Mouse (Mus musculus) right cerebral cortex, postnatal 10 days (tissue): ENCODE results near the gene Dcaf4.

Source experiments
- DNase-seq, 2 experiments: peaks; one replicate each; pipeline ENCODE4 v3.0.0; 2021; ENCODE audit warnings: low spot score in 2 of 2

The Dcaf4 gene

DNA sequence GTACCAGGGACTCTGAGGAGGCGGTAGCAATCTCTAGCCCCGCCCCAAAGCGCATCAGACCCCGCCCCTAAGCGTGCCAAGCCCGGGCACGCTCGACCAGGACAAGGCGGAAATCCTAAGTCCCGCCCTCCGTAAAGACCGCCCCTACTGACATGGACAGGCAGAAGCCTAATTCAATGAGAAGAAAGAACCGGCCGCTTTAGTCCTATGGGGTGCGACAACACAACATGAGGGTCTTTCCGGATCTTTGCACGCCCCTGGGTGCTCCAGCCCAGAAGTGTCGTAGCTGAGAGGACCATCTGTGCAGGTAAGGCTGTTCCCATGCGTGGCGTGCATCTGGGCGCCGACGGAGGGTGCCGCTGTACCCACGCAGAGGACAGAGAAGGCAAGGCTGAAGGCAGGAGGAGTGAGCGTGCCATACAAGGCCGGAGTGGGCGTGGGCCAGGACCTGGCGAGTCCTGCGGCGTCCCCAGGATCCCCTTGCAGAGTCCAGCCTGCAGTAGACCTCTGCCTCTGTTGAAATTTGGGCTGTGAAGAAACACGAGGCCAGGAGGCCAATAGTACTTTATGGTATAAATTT lies at the start of gene Dcaf4:
Dcaf4 (plus strand) TSS at position 156 of the 580 bp plus-strand sequence.
- peak; percentile 97 to 98 for DNase-seq

DNA sequence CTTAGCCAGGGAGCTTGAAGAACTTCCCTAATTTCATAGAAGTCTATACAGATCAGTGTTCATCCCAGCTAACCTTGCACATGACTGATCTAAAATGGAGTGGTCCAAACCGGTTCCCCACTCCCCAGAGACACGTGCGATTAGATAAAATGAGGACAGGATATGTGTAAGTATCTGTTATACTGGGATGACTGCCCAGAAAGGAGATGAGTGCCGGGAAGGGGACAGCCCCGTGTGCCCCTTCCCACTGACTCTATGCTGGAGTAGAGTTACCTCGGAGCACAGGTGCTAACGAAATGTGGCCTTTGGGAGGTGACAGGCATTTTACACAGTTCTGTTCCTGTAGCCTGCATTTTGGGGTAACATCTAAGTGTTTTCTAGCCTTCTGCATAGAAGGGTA lies 48.5 kb upstream of the Dcaf4 start:
- no peak for DNase-seq

DNA sequence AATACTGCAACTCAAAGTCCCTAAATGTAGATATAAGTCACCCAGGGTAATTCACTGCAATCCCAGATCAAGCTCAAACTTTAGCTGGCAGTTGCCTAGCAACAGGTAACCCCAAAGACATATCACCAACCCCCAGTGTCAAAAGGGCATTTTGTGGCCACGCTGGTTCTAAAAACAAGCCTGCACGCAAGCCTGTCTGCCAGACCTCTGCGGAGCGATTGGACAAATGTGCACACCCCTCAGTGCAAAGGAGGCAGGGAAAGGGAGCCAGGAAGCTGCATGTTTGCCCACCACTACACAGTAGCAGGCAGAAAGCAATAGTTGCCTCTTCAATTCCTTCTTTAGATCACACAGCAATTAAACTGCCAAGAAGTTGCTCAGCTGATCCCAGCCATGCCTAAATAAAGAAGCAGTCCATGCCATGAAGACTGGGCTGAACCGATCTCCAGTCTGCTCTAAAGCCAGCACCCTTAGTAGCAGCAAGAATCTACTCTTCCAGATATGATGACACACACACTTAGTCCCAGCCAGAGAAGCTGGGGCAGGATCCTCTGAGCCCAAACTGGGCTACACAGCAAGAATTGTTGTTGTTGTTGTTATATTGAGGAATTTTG lies 46.2 kb upstream of the Dcaf4 start:
- no peak for DNase-seq

DNA sequence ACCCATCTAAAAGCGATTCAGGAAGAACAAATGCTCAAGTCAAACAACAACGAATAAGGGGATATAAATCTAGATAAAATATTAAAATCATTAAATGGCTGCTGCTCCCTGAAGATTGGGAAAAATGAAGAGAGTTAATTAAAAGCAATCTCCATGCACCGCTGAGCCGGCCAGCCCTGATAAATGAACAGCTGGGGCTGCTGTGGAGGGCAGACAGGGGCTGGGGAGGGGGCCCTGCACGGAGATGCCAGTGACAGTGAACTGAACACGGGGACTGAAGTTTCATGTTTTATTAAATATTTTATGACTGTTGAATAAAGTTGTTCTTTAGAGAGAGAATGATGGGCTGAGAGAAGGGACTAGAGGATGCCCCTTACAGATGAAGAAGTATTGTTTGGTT lies 44.8 kb upstream of the Dcaf4 start:
- no peak for DNase-seq

DNA sequence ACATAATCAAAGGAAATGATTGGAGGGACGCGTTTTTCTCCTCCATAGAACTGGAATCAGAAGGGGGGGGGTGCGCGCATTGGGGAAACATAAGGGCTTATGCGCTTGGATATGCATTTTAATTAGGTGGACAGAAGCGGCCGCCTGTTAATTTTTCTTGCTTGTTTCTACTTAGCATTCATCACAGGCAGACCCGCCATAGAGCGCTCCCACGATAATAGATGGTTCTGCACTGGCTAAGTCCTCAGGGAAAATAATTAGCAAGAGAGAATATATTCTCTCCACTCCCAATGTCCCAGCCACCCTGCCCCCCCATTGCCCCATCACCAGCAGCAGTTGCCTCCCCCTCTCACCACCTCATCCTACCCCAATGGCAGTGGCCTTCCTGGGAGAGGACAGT lies 44.0 kb upstream of the Dcaf4 start:
- DNase-seq = no peak

DNA sequence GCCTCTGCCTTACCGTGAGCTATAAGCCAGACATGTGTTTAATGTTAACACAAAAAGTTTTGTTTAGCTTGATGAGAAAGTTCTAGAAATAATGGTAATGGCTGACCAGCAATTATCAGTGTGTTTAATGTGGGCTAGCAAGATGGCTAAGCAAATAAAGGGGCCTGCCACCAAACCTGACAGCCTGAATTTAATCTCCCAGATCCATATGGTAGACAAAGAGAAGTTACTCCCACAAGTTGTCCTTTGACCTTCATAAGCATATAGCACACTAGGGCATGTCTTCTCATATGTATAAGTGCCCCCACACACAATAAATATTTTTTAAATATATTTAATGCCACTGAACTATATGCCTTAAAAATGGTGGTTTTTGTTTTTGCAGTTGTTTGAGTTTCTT lies 41.1 kb upstream of the Dcaf4 start:
- DNase-seq = no peak

DNA sequence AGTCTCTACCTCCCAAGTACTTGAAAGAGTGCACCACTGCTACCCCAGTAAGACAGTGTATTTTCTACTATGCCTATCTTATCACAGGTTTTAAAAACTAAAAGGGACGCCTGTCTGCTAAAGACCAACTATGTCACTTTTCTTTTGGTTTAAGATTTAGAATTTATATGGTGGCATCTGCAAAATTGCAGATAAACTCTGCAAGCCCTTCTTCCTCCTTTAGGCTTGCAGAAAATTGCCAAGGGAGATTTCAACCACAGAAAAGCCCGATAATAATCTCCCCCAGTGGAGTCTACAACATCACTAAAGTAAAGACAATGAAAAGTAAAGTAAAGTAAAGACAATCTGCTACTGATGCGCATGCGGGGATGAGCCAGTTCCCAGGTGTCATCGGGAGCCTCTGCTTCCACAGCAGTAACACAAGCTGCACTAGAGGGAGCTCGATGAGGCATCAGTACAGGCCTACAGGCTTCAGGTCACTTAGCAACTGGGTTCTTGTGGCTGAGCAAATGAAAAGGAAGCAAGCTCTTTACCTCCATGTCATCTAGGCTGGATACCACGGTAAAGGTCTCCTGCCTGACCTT lies 40.4 kb upstream of the Dcaf4 start:
- no peak for DNase-seq

DNA sequence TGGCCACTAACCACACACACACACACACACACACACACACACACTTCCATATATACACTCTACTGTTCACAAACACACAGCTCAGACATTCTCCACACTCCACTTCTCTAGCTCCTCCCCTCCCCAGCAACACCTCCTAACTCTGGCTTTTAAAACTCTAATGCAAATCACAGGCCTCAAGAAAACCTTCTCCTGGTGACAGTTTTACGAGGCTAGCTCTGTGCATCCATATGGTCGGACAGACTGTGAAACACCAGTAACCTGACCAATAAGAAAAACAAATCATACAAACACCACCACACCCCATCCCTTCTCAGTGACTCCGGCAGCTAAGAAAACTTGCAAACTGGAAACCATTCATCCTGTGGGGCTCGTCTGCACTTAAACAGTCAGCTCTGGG lies 38.8 kb upstream of the Dcaf4 start:
- DNase-seq = no peak

DNA sequence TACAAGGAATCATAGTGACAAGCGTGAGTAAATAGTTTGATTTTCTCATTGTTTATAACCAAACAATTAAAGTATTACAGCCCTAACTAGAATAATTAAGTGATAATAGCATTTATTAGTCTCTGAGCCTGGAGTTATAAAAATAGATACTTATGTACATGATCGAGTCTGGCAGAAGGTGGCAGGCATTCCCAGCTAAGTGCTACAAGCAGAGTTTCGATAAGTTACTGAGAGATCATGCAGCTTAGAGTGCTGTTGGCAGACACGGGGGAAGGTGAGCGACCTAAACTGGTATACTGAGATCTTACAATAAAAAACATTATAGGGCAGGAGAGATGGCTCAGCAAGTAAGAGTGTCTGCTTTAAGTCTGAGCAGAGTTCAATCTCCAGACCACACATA lies 36.6 kb upstream of the Dcaf4 start:
- no peak for DNase-seq

DNA sequence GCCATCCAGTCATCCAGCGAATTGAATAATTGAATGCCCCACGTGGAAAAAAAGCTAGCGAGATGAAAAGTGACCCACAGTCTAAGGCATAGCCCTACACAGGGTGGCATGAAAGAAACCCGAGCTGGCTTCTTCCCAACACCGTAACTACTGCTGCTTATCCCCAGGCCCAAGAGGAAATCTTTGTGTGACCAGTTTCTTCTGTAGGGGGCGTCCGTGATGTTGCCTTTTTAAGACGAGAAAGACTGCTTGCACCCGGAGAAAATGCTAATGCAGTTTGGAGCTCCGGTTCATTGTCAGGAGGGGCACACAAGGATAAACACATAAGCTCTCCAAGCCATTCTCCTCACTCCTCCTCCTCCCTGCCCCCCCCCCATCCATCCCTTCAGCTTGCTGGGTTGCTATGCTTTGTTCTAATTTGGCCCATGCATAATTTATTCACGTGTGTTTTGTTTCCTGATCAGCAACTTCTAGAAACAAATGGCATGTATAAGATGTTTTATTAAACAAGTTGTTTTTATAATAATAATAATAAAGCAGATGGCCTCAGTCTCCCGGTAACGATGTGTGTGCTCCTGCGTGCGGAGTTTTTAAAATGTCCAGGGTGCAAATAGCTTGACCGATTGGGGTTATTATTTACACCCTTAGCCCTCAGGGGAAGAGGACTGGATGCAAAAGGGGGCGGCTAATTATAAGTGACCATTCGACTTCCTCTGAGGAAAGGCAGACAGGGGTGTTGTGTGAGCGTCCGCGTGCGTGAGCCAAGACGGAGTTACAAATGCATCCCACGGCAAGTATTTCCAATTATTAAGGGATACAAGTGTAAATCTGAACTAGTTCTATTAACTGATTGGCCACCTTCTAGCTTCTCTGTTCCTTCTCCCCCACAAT lies 35.2 kb upstream of the Dcaf4 start:
- peak; percentile 51 to 53 for DNase-seq

DNA sequence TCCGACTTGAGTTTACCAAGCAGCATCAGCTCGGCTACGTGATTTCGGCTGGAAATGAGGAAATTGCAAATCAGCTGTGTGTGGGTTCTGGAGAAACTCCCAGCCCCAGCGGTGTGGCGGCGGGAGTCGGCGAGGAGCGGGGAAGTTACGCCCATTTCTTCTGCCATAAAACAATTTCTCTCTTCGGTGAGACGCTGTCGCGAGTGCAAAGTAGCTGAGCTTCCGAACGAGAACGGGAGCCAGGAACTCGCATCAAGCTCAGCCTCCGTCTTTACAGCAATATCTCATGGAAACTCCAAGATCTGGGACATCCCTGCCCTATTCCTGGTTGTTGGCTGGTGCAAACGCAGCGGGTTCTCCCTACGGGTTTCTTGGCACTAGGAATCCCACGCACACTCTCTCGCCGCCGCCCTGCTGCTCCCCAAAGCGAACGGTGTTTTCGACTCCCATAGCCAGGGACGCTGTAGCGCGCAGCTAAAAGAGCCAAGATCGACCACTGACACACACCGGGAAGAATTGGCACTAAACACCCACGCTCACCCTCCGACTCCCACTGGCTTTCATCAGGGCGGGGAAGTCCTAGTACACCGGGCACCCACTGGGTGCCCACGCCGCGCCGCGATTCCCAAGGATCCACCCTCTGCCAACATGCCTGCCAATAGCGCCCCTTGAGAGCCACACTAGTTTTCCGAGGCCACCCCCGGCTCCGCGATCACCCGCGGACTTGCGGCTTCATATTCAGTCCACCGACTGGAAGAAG lies 34.2 kb upstream of the Dcaf4 start:
- peak; percentile 69 for DNase-seq

DNA sequence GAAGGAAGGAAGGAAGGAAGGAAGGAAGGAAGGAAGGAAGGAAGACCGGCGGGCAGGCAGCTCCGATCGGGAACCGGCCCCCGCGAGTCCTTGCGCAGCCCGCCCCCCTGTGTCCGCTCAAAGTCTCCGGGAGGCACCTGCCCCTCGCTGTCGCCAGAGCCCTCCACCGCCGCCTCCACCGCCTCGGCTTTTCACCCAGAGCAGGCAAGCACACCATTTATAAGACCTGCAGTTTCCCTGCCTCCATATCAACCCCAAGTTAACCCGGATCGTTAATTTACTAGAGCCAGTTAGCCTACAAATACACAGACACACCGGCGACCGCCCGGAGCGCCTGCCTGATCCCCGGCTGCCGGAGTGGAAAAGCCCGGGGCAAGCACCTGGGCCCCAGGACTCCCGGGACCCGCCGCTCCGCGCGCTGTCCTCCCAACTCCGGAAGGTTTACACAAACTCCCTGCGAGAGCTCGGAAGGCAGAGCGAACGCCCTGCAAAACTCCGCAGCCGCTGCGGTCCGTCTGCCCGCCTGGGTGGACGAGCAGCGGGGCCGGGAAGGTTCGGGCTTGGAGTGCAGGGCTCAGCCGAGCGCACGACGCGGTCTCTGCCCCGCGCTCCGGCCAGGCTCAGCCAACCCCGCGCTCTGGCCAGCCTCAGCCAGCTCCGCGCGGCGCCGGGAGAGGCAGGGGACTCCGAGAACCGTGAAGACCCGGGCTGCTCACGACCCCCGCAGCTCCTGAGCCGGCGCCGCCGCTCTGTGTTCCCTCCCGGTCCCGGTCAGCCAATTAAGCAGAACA lies 33.4 kb upstream of the Dcaf4 start:
- DNase-seq = peak; percentile 50 to 64

DNA sequence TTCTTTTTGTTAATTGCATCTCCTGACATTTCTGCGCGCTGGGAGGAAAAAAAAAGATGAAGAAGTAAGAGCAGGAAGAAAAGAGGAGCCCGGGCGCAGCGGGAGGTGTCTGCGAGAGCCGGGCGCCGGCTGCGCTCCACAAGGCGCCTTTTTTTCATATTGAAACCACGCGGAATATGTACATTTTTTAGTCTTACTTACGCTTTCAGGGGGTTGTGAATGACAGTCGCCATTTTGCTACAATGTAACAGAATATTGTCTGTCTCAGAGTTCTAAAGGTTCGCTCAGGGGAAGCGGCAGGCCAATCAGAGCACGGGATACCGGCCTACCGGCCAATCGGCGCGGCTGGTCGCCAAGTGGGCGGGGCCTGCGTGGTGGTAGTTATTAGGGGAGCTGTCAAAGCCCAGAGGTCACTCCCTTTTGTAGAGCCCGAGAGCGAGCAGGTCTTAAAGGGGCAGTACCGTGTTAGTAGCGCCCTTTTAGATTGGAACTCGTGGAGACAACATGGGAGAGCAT lies 32.7 kb upstream of the Dcaf4 start, which contains the start of gene Dpf3:
Dpf3 (minus strand) TSS at position 241 of the 516 bp plus-strand sequence.
- peak; percentile 96 to 97 for DNase-seq

DNA sequence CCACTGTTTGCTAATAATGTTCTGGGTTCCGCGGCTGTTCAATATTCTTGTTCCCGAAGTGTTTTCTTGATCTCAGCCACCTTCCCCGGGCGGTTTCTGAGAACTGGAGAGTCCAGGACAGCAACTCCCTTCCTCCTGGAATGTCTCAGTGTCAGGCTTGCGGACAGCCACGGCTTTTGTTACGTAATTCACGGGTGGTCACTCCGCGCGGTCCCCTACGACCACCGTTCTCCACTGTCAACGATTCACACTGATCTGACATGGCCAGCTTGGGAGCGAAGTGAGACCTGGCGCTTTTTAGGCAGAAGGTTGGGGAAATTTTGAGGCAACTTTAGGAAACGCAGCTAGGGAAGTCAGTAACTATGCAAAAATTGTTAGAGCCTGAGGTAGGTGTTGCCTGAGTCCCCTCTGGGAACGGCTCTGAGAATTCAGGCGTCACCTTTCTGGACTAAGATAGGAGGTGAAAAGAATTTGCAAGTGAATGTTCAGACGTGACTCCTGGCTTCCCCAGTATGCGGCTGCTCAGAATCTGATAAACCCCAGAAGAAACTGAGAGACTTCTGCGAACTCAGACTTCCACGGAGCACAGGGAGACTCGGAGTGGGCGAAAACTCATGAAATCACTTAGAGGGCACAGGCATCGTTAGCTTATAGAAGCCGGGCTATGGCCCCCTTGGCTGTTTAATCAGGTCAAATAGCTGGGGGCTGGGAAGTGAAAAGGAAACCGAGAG lies 31.9 kb upstream of the Dcaf4 start:
- peak in 1 of 2 experiments; percentile 36 for DNase-seq

DNA sequence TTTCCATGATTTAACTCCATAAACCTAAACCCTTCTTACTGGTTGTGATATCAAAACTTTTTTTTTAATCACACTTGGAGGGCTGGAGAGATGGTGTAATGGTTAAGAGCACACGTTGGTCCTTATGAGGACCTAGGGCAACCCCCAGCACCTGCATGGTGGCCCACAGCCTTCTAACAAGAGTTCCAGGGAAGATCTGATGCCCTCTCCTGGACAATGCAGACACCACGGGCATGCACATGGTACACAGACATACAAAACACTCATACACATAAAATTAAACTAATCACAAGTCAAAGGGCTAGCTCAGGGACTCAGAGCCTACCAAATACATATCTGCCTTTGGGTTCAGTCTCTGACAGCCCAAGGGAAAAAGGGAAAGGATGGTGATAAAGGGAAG lies 30.5 kb upstream of the Dcaf4 start:
- no peak for DNase-seq

DNA sequence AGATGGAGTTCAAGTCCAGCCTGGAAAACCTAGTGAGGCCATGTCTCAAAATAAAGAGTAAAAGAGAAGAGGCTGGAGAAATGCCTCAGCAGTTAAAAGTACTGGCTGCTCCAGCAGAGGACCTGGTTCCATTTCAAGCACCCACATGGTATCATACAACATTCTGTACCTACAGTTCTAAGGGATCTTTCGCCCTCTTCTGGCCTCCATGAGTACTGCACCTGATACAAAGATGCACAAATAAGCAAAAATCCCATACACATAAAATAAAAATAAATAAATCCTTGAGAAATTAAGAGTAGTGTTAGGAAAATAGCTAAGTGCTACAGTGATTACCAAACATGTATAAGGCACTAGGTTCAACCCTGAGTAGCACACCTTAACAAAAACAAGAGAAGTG lies 28.7 kb upstream of the Dcaf4 start:
- DNase-seq = no peak

DNA sequence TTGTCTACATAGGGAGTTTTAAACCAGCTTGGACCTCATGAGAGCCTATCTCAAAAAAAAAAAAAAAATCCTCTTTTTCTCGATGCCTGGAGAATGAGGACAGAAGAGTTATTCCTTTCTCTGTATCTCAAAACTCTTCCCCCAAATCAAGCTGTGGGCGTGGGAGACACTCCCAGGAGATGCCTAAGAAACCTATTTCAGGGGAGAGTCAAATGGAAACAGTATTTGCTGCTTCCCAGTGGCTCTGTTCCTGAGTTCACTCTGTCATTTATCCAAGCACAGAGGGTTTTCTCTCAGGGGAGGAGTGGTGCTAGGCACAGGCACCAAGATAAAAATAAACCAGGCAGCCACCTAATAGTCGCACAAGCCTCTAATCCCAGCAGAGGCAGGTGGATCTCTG lies 27.5 kb upstream of the Dcaf4 start:
- DNase-seq = no peak

DNA sequence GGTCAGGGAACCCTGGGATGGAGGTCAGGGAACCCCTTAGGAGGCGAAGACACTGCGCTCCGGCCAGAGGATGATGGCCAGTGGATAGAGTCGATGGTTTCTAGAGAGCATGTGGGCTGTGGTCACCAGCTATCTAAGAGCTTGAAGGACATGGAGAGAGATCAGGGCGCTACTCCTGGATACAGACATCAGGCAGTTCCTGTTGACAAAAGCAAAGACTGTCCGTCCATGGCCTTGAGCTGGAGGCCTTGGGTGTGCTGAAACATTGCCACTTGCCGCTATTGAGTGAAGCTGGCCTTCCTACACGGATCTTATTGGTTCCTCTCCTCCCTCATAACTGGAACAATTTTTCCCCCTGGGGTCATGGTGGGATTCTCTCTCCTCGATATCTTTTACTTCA lies 26.1 kb upstream of the Dcaf4 start:
- DNase-seq = no peak

DNA sequence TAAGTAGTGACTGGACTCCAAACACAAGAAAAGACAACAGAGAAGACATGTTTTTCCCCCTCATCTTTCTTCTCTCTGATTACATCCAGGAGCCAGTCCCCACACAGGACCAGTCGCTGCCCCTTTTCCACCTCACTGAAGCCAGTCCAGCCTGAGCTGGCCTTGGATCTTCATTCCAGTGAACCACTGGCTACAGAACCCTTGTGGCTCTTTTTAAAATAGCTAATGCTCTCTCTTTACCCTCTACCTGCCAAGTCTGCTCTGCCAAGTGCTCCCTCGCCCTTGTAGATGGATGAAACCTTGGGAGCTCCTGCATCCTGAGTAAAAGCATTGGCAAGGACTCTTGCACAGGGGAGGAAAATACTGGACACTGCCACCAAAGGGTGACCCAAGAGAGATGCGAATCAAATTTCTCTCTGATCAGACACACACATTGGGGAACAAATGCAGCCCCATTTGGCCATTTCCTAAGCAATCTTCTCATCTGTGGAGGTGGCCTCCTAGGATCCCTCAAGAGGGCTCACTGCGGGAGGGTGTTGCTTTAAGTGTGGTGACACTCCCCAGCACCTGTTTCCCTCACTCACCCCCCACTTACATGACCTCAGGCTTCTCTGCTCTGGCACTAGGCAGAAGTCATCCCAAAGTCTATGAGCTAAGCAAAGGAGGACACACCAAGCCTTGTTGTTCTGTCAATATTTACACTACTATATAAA lies 24.9 kb upstream of the Dcaf4 start:
- no peak for DNase-seq

DNA sequence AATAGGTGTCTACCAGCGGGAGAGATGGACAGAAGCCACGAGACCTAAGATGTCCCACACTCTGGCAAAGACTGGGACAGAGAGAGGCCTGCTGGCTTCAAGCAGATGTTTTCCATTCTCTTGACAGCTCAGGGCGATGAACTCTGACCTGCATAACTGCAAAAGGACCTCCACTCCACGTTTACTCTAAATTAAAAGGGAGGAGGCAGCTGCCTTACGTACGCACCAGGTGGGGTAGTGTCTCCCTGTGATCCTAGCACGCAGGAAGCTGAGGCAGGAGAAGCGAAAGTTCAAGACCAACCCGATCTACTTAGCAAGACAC lies 24.3 kb upstream of the Dcaf4 start:
- no peak for DNase-seq
